Mouse (Mus musculus) heart, embryonic 16.5 days (tissue): ENCODE results near the gene Atp8b4. TPM values are rescaled to one million over a fixed set of nuclear protein-coding genes. Genes with fewer than 3 reads are reported as not detected.
A peak's percentile ranks its signal among the peaks of the same experiment; 100 is the strongest.

Experiments used
- ATAC-seq: fragments of 200-750 bp; cut with Nextera tagmentation; replicated peaks from 2 replicates; pipeline ENCODE4 v1.8.0; 2017; ENCODE audit warnings: moderate number of reproducible peaks; ENCODE audit not compliant: insufficient read depth, low FRiP score; ENCODE audit errors: extremely low read depth
- H3K27ac ChIP-seq: fragments of 300-500 bp; sonication (generic); 2 replicates; pipeline ENCODE4 v1.5.1; 2014; ENCODE audit warnings: mild to moderate bottlenecking, low read length, control low read depth, moderate library complexity
- H3K27me3 ChIP-seq: fragments of 300-500 bp; sonication (generic); 2 replicates; pipeline ENCODE4 v1.6.1; 2014; ENCODE audit warnings: low read length, mixed read lengths; ENCODE audit not compliant: control insufficient read depth, insufficient read depth
- H3K36me3 ChIP-seq: fragments of 300-500 bp; sonication (generic); 2 replicates; pipeline ENCODE4 v1.6.1; 2014; ENCODE audit not compliant: control insufficient read depth, insufficient read depth
- H3K4me1 ChIP-seq: fragments of 300-500 bp; sonication (generic); 2 replicates; pipeline ENCODE4 v1.6.1; 2014; ENCODE audit warnings: low read length, mixed read lengths; ENCODE audit not compliant: control insufficient read depth, insufficient read depth
- H3K4me2 ChIP-seq: fragments of 300-500 bp; sonication (generic); 2 replicates; pipeline ENCODE4 v1.6.1; 2014; ENCODE audit warnings: low read depth, mild to moderate bottlenecking, control low read depth, low read length
- H3K4me3 ChIP-seq: fragments of 300-500 bp; sonication (generic); 2 replicates; pipeline ENCODE4 v1.5.1; 2014; ENCODE audit warnings: mild to moderate bottlenecking, control low read depth, low read length
- H3K9ac ChIP-seq: fragments of 300-500 bp; sonication (generic); 2 replicates; pipeline ENCODE4 v1.6.1; 2014; ENCODE audit warnings: low read length, control low read depth
- H3K9me3 ChIP-seq: fragments of 300-500 bp; sonication (generic); replicated peaks from 2 replicates; pipeline ENCODE4 v1.6.1; 2016; ENCODE audit warnings: low read length; ENCODE audit not compliant: control insufficient read depth
- WGBS: fragments of 180-500 bp; shearing (Covaris S2); extraction: QIAGEN DNeasy Blood & Tissue Kit; methylation state at CpG from one replicate; pipeline ENCODE4 v1.1.7; 2014; 5-methylcytosine and 5-hydroxymethylcytosine counted together
- polyA plus RNA-seq: library from polyadenylated mRNA; unstranded; fragments of >200 nt; fragmentation: Nextera tagmentation; extraction: Ambion mirVana; gene quantifications from 2 replicates; pipeline ENCODE4 v1.2.1, GENCODE M21; 2015

The Atp8b4 gene
- polyA plus RNA-seq, 1 experiment from 2014 or later: 2.0 TPM

DNA sequence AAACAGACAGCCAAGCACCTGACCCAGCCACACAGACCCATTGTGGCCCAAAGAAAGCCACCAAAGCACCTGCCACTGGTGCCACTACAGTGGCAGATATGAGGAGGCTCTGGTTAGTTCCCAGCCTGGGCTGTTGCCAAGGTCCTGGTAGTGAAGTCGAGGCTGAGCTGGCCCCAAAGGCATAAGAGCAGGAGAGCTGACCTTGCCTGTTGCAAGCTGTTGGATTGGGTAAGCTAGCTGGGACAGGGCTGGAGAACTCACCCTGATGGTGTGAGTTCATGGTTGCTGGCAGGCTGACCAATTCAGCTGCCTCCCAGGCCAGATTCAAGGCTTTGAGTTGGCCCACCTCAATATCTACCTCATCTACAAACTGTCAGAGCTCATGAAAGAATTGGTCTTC, 4.7 kb upstream of the Atp8b4 start:
- Histone ChIP-seq H3K4me1 (peaks cover 2% of the 10 kb centered on the region; the same call in 1 of the 2 replicates), H3K9ac (no peak overlapping the region), H3K36me3 (no peaks in the 10 kb centered on the region), H3K27me3 (no peaks in the 10 kb centered on the region), H3K4me3 (no peak overlapping the region), H3K4me2 (no peak overlapping the region), H3K27ac (no peak overlapping the region), H3K9me3 (no peaks in the 10 kb centered on the region)
- no peak; the same call in 1 of the 2 replicates for ATAC-seq
- WGBS: 45% methylated on average over 1 of the region's 1 CpGs

DNA sequence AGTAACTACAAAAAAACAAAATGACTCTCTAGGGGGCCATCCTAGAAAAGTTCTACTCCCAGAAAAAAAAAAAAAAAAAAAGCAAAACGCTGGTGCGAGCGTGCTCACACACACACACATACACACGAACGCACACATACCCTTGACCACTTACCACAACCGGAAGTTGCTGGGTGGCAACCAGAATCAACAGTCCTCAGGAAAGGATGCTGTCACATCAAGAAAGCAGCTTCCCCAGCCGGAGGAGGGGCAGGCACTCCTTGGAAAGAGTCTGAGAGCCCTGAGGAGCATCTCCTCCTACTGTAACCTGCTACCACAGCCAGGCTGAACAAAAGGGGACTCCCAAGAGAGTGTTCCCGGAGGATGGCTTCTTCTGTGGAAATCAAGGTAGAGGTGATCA, 744 bp downstream of the Atp8b4 start:
- Histone ChIP-seq H3K27me3 (no peaks in the 10 kb centered on the region), H3K27ac (no peak overlapping the region), H3K4me3 (peak overlapping the region; percentile 15; the same call in 1 of the 2 replicates), H3K9me3 (no peaks in the 10 kb centered on the region), H3K4me1 (peaks cover 2% of the 10 kb centered on the region; the same call in 1 of the 2 replicates), H3K4me2 (no peak overlapping the region), H3K9ac (no peak overlapping the region), H3K36me3 (no peaks in the 10 kb centered on the region)
- ATAC-seq: no peak
- 69% methylated on average over 8 of the region's 8 CpGs for WGBS

DNA sequence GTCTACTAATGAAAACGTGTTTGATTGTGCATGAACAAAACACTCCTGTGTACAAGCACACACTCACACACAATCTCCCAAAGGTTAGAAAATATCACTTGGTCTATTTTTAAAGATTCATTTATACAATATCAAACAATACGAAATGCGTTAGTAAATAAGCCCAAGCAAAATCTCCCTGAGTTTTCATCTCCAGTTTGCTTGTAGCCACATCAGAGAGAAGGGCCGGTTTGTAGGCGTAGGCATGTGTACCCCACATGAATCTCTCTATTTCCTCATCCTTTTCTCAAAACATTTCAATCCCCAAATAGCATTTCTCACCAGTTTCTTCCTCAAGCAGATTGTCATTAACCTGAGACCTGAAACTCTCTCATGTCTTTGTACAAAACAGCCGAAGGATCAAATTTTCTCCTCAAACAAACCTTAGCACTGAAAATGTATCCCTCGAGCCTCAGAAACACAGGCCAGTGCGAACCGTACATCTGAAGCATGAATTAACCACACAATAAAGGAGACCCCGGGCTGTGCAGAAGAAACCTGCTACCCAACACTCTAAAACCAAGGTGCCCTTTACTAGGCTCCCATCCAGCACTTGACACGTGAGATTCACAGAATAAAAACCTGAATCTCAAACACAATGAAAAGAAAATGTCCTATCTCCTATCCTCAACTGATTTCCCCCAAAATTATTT, 1.6 kb downstream of the Atp8b4 start:
- Histone ChIP-seq H3K9ac (no peak overlapping the region), H3K4me1 (no peaks in the 10 kb centered on the region), H3K36me3 (no peaks in the 10 kb centered on the region), H3K4me2 (no peak overlapping the region), H3K4me3 (peak overlapping the region; percentile 3; the same call in 1 of the 2 replicates), H3K9me3 (no peaks in the 10 kb centered on the region), H3K27me3 (no peaks in the 10 kb centered on the region), H3K27ac (no peak overlapping the region)
- no peak for ATAC-seq
- 78% methylated on average over 11 of the region's 11 CpGs for WGBS

DNA sequence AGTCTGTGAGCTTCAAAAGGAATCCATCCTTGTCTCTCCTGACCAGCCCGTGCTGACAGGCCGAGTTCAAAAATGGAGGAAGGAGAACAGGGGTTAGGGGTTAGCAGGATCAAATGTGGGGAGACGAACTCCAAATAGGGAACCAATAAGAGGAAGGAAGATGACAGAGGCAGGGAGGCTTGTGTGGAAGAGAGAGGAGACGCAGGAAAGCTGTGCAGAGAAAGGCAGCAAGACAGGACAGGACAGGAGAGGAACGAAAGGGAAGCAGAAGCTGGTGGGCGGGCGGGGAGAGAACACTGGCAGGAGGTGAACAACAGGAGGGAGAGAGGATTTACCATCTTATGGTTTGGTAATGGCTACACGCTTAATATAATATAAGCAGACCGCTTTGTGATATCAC, 3.6 kb downstream of the Atp8b4 start:
- ATAC-seq: no peak
- no peaks in the 10 kb centered on the region for H3K9me3 ChIP-seq
- H3K4me1 ChIP-seq: no peaks in the 10 kb centered on the region
- no peak overlapping the region for H3K4me3 ChIP-seq
- WGBS: 76% methylated on average over 9 of the region's 9 CpGs
- no peak overlapping the region for H3K4me2 ChIP-seq
- no peak overlapping the region for H3K27ac ChIP-seq
- no peaks in the 10 kb centered on the region for H3K36me3 ChIP-seq
- H3K9ac ChIP-seq: no peak overlapping the region
- H3K27me3 ChIP-seq: no peaks in the 10 kb centered on the region

DNA sequence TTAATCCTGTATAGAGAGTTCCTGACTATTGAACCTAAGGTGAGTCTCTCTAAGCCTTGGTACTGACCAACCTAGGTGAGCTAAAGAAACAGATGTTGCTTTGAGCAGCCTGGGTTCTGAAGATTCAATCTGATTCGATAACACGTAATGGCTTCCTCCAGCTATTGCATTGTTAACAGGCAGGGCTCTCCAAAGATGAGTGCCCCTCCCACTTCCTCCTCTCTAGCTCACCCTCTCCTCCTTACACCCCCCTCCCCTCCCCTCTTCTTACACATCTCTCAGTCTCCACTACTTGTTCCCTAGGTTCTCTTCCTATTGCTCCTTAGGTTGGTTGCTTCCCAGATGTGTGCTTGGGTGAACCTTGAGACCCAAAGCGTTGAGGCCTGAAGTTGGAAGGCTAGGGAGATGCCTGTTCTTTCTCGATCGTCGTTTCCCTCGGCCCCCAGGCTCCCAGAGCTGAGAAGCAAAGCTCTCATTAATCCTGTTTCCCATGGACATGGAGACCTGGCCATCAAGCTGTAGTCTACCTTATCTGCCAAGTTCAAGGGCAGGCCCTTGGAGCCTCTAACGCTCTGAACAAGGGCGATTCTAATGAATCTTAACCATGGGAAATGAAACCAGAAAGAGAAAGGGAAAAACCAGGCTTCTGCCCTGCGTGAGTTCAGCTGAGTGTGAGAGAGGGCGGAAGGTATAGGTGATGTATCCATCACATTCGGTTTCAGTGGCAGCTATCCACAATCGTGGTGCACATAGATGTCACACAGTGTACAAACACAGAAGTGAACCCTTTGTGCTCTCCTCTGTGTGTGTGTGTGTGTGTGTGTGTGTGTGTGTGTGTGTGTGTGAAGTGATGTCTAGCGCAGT, 4.4 kb downstream of the Atp8b4 start:
- Histone ChIP-seq H3K9me3 (no peaks in the 10 kb centered on the region), H3K4me3 (no peak overlapping the region), H3K27ac (no peak overlapping the region), H3K27me3 (no peaks in the 10 kb centered on the region), H3K36me3 (no peaks in the 10 kb centered on the region), H3K4me1 (no peaks in the 10 kb centered on the region), H3K9ac (no peak overlapping the region), H3K4me2 (no peak overlapping the region)
- WGBS: 80% methylated on average over 14 of the region's 14 CpGs
- no peak; the same call in 1 of the 2 replicates for ATAC-seq

DNA sequence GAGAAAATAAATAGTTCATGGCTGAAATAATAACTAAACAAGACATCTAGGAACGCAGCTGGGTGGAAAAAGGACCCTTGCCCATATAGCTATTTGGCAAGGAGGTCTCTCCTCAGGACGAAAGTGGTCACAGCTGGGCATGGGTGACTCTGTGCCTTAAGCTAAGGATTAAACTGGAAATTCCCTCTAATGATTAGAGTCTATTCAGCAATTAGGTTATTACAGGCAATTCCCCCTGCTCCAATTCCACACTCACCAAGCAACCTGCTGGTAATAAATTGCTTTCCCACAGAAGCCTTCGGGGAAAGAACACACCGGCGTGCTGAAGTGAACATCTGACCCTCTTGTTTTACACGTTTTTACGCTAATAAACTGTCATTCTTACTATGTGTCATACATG, 5.2 kb downstream of the Atp8b4 start:
- H3K4me3 ChIP-seq: no peak overlapping the region
- H3K9ac ChIP-seq: no peak overlapping the region
- WGBS: 87% methylated on average over 7 of the region's 7 CpGs
- no peak overlapping the region for H3K4me2 ChIP-seq
- no peaks in the 10 kb centered on the region for H3K4me1 ChIP-seq
- H3K9me3 ChIP-seq: no peaks in the 10 kb centered on the region
- no peaks in the 10 kb centered on the region for H3K36me3 ChIP-seq
- no peaks in the 10 kb centered on the region for H3K27me3 ChIP-seq
- no peak for ATAC-seq
- no peak overlapping the region for H3K27ac ChIP-seq

DNA sequence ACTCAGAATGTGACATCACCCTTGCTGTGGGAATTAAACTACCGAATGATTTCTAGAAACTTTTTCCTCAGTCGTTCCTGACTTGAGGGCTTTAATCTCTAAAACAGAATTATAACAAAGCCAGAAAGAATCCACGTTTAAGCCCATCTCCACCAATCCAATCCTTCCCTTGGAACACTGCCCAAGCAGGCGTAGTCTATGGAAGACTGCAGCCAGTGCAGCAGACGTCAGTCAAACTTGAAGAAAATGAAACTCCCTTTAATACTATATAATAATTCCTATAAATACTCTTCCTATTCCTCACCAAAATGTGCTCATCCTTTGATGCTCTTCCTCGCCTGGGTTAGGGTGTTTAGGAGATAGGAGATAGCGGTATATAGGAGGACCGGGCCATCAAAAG, 7.2 kb downstream of the Atp8b4 start:
- H3K9ac ChIP-seq: no peak overlapping the region
- no peaks in the 10 kb centered on the region for H3K9me3 ChIP-seq
- no peak overlapping the region for H3K4me2 ChIP-seq
- no peak overlapping the region for H3K27ac ChIP-seq
- H3K36me3 ChIP-seq: no peaks in the 10 kb centered on the region
- no peaks in the 10 kb centered on the region for H3K27me3 ChIP-seq
- no peak overlapping the region for H3K4me3 ChIP-seq
- 70% methylated on average over 8 of the region's 8 CpGs for WGBS
- no peak for ATAC-seq
- H3K4me1 ChIP-seq: no peaks in the 10 kb centered on the region

- H3K9ac ChIP-seq: no peak overlapping the region
- no peak for ATAC-seq
- no peak overlapping the region for H3K4me2 ChIP-seq
- H3K4me3 ChIP-seq: no peak overlapping the region
- no peaks in the 10 kb centered on the region for H3K9me3 ChIP-seq
- H3K4me1 ChIP-seq: no peaks in the 10 kb centered on the region
- H3K36me3 ChIP-seq: no peaks in the 10 kb centered on the region
- H3K27me3 ChIP-seq: no peaks in the 10 kb centered on the region
- 51% methylated on average over 5 of the region's 5 CpGs for WGBS
- H3K27ac ChIP-seq: no peak overlapping the region
These were observed 7.8 kb downstream of the Atp8b4 start for GRCm38 (mm10) chr2:126492713-126493112.

DNA sequence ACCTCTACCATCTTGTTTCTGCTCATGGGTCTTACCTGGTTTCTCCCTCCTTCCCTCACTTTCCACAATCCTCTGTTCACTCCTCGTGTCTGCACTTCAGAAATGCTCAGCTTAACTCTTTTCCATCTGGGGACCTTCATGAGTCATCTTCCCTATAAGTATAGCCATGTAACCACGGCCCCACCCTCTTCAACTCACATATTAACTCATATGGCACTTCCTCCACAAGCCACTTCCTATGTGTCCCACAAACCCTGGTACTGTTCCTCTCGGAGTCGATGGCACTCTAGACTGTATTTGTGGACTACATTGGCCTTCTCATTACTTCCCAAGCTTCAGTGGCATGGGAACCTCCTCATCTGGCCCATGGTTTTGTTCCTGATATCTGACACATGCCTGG, 9.0 kb downstream of the Atp8b4 start:
- Histone ChIP-seq H3K9me3 (no peaks in the 10 kb centered on the region), H3K9ac (no peak overlapping the region), H3K36me3 (no peaks in the 10 kb centered on the region), H3K4me2 (no peak overlapping the region), H3K27ac (no peak overlapping the region), H3K27me3 (no peaks in the 10 kb centered on the region), H3K4me3 (no peak overlapping the region; the same call in 1 of the 2 replicates), H3K4me1 (no peaks in the 10 kb centered on the region)
- no peak for ATAC-seq
- WGBS: 77% methylated on average over 4 of the region's 4 CpGs
